Mouse (Mus musculus): Measurements from ENCODE around the gene Dhx8.

DNA sequence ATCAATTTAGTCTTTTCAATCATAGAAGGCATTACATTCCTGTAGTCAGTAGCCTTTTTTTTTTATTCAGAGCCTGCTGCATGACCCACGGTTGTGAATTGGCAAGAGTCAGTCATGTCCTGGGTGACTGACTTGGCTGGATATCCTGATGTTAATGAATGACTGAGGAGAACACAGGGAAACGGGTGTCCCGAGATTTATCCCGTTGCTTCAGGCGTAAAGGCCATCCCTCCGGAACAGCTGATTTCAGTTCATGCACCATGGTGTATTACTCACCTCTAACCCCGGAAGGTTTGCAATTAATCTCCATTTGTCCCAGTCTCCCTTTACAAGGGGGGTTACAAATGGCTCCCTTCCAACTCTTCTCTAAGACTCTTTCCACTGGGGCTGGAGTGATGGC is 18.7 kb upstream of the Dhx8 start:
- no peak for TF ChIP-seq CTCF (IDR thresholded peaks at IDR 0.05; ENCODE audit: low read depth, low read length)
- TF ChIP-seq POLR2A (IDR thresholded peaks at IDR 0.05; ENCODE audit: borderline replicate concordance, low read depth, low read length), result no peak
